Mouse (Mus musculus) regulatory T cell (primary cell): ENCODE data around the gene Cracr2b.

ENCODE experiments used
- in situ Hi-C: fragments of 300-600 bp; cut with MboI, MseI; formaldehyde crosslinking; loops from one replicate; pipeline ENCODE4 v1.15.1; 2025; ENCODE audit warnings: high pct_unique_total_duplicates

Gene Cracr2b

DNA sequence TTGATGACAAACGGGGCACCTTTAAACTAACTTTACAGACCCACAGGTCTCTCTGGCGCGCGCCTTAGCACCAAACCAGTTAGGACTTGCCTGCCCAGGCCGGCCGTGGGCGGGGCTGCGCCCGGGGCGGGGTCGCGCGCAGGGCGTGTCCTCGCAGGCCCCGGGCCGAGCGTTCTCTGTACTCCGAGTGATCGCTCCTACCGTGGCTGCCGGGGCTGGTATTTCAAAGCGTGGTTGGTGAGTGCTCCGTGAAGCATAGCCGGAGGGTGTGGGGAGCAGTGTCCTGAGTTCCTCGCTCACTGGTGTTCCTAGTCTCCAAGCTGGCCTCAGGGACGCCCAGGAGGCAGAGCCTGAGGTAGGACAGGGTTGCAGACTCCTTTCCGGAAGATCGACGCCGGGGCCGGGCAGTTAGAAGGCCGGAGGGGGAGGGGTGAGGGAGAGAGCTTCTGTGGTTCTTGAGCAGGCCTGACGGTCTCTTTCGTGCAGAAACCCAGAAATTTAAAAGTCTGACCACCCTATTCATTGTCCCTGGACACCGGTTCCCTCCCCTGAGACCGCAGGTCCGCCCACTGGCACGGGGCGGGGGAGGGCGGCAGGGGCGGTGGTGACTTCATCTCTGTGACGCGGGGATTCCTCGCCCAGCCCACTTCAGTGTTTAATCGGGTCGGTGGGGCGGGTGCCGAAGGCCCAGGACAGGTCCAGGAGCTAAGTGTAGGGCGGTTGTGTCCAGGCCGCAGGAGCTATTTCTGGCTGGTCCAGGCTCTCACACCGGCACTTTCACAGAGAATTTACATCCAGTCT is 6.5 kb downstream of the Cracr2b start, which contains the start of gene Cd151:
TSS of gene Cd151 (plus strand) at position 163 of the 801 bp plus-strand sequence.
- in situ Hi-C loops: no loop called here

DNA sequence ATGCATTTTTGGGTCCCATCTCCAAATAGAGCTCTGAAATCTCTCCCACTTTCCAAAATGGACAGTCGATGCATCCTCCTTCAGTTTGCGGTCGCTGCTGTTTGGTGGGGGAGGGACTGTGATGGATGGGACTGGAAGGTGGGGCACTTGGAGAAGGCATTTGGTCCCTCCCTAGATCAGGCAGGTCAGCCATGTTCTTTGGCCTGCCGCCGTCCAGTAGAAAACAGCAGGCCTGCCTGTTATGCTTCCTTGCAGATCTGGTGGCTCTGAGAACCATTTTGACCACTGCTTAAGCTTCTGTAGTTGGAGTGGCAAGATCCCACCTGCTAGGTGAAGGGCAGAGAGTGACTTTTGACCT is 7.2 kb downstream of the Cracr2b start:
- in situ Hi-C loops: no loop called here

- in situ Hi-C loops: no loop called here
These were observed 7.8 kb downstream of the Cracr2b start for GRCm38 (mm10) chr7:141468522-141469211.

- in situ Hi-C loops: no loop called here
These were observed 8.5 kb downstream of the Cracr2b start for GRCm38 (mm10) chr7:141469352-141469751.

DNA sequence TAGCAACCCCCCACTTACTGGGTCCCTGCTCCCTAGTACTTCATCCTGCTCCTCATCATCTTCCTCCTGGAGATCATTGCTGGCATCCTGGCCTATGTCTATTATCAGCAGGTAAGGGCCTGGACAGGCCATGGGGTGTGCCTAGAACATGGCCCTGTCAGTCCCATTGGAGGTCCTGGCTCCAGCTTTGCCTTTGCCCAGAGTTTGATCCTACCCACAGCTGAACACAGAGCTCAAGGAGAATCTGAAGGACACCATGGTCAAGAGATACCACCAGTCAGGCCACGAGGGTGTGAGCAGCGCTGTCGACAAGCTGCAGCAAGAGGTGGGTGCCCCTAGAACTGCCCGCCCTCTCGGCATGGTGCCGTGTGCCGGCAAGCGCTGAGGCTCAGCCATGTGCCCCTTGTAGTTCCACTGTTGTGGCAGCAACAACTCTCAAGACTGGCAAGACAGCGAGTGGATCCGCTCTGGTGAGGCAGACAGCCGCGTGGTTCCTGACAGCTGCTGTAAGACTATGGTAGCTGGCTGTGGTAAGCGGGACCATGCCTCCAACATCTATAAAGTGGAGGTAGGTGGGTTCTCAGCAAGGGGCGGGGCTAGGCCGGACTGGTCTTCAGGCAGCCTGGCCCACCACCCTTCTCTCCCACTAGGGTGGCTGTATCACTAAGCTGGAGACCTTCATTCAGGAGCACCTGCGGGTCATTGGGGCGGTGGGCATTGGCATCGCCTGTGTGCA is 9.2 kb downstream of the Cracr2b start:
- in situ Hi-C loops: no loop called here

DNA sequence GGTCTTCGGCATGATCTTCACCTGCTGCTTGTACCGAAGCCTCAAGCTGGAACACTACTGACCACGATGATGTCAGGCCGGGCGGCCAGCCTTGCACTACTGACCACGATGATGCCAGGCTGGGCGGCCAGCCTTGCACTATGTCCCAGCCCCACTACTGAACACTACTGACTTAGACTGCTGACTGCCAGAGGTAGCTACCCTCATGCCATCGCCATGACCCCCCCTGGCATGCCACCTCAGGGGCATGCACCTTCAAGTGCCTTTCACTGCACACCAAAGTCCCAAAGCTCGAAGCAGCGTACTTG is 9.7 kb downstream of the Cracr2b start:
- in situ Hi-C loops: no loop called here

DNA sequence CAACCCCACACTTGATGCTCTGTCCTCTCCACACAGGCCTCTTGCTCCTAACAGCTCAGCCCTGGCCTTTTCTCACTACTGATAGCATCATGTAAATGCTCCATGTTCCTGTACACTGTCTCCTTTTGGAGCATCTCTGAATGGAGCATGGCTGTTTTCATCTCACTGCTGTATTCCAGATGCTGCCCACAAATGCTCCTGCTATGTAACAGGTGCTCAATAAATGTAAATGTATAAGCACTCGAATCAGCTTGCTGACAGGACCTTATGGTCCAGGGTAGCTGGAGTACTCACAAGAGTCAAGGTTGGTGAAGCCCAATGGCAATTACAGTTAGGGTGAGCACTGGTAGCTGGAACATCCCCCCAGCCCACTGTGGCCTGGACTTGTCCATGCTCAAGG is 10.3 kb downstream of the Cracr2b start:
- in situ Hi-C loops: no loop called here

DNA sequence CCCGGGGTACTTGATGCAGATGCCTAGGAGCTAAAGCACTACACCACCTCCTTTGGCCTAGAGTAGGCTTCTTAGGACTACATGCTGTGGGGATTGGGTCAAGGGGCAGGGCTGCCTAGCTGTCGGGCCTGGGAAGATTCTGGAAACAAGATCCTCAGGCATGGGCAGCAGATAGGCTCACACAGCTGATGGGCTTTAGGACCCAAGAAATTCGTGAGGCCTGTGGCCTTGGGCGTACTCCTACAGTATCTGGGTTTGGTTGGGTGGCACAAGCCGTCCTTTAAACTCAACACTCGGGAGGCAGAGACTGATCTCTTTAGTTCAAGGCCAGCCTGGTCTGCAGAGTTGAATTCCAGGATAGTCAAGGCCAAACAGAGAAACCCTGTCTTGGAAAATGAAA is 11.3 kb downstream of the Cracr2b start:
- in situ Hi-C loops: no loop called here

DNA sequence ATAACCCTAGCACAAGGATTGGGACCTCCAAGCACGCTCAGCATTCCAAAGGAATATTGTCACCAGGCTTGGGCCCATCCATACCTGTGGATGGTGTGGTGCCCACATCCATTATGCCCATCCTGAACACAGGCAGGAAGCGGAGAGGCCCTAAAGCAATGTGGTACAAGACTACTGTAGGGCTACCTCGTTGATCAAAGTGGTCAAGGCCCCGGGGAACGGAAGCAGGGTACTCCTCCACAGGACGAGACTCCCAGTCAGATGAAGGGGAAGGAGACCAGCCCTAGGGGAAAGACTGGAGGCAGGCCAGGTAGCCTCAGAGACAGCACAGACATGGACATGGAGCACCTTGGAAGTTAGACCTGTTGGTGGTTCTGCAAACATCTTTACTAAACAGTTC is 11.9 kb downstream of the Cracr2b start:
- in situ Hi-C loops: no loop called here

GRCm38 (mm10) chr7:141474160-141474559 is 13.3 kb downstream of the Cracr2b start:
- in situ Hi-C loops: no loop called here

GRCm38 (mm10) chr7:141475011-141475804 is 14.3 kb downstream of the Cracr2b start, which contains the start of the genes Polr2l and Tspan4:
Polr2l (minus strand) TSS chr7:141475132.
Tspan4 (plus strand) TSS chr7:141475240.
- in situ Hi-C loops: loop anchor here (25.0 kb wide), 2 partner anchors 187 to 412 kb away; partner anchors contain the start of gene Muc6

DNA sequence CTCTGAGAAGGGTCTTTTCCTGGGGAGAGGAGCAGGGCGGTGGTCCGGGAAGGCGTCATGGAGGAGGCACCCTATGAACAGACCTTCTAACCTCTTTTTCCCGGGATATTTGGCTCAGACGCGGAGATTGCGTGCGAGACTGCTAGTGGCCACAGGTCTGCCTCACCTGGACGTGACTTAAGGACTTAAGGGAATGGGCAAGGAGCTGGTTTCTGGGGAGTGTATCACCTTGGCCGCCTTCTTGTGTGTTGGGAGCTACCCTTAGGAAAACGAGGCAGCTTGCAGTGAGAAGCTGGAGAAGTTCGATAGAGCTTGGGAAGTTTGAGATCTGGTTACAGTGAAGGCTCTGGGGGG is 14.9 kb downstream of the Cracr2b start:
- in situ Hi-C loops: loop anchor here (25.0 kb wide), 2 partner anchors 187 to 412 kb away; partner anchors contain the start of gene Muc6

DNA sequence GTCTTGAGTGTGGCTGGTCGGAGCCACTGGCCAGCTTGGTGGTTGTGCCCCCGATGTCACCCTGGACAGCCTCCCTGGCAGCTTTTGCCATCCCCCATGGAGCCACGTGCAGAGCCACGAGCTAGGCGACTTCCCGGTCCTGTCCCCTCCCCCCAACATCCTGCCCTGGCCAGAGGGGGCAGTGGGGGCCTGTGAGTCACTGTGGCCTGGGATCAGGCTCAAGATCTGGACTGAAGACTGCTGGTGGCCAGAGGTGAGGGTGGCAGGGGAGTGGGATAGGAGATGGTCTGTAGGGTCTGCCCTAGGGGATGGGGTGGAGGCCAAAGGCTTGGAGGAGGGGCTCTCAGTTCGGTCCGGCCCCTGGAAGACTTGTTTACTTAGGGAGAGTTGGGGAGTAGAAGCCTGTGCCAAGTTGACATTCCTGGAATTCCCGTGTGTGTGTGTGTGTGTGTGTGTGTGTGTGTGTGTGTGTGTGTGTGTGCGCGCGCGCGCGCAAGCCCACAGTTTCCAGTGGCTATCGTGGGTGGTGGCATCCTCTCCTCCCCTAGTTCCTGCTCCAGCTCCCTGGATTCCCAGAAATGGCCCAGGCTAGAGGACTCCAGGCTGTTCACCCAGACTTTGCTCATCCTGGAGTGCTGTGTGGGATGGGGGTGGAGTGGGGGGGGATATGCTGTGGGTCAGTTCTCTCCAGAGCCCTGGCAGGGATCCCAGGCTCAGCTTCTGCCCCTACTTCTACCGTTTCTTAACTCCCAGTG is 15.5 kb downstream of the Cracr2b start:
- in situ Hi-C loops: loop anchor here (25.0 kb wide), 2 partner anchors 186 to 411 kb away; partner anchors contain the start of gene Muc6

DNA sequence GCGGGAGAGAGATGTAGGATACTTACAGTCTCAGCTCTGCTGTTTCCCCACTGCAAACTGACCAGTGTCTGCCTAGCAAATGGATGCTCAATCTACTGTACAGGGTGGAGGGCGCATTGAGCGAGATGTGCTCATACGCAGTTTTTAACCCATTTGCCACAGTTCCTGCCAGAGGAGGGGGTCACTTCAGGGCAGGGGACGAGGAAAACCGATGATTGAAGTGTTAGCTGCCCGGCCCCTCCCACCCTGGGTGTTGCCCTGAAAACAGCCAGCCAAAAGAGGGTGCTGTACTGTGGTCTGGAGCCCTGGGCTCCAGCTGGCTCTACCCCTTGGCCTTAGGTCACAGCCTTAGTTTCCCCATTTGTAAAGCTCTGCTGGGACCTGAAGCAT is 16.1 kb downstream of the Cracr2b start:
- in situ Hi-C loops: loop anchor here (25.0 kb wide), 2 partner anchors 185 to 410 kb away; partner anchors contain the start of gene Muc6

DNA sequence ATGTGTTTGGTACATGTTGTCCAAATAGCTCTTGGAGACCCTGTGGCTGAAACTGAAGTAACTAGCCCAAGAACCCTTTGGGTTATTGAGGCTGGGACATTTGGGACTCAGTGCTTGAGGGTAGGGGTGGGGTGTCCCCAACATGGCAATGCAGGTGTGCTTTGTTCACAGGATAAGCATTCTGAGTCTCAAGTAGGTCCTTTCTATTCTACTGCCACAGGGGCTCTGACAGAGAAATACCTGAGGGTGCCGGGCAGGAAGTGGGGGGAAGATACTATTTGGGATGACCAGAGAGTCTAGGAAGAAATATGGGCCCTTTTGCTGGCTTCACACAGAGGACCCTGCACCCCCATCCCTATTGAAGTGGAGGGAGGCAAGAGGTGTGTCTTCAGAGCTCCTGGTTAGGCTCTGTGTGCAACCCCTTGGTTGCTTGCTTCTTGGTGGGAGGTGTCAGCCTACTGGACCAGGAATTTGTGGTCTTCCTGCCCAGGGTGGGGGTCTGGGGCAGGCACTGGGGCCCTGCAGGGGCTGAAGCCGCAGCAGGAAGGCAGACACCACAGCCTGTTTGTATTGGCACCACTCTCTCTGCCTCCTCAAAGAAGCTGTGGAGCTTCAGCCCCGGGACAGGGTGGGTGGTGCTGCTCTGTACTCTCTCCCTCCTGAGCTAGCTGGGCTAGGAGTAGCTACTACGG is 16.8 kb downstream of the Cracr2b start:
- in situ Hi-C loops: loop anchor here (25.0 kb wide), 2 partner anchors 185 to 410 kb away; partner anchors contain the start of gene Muc6

- in situ Hi-C loops: loop anchor here (25.0 kb wide), 2 partner anchors 184 to 409 kb away; partner anchors contain the start of gene Muc6
These were observed 17.4 kb downstream of the Cracr2b start for GRCm38 (mm10) chr7:141478270-141478748.

- in situ Hi-C loops: loop anchor here (25.0 kb wide), 2 partner anchors 181 to 406 kb away; partner anchors contain the start of gene Muc6
These were observed 20.1 kb downstream of the Cracr2b start for GRCm38 (mm10) chr7:141480842-141481497.

- in situ Hi-C loops: loop anchor here (25.0 kb wide), 2 partner anchors 181 to 406 kb away; partner anchors contain the start of gene Muc6
These were observed 20.9 kb downstream of the Cracr2b start for GRCm38 (mm10) chr7:141481498-141482401.
